Mouse (Mus musculus): ENCODE measurements around the gene Rnf111. TPM values are rescaled to one million over a fixed set of nuclear protein-coding genes. Genes with fewer than 3 reads are reported as not detected.

The Rnf111 gene
- total and polyA plus RNA-seq, 3 experiments: 10.4 to 17.6 (median 11.8) TPM

GRCm38 (mm10) chr9:70502284-70503014 lies 1.1 kb downstream of the Rnf111 start:
- peak overlapping the region; percentile 64 to 99 (median 96) for H3K4me3 ChIP-seq (replicated peaks in 1 of 3; ENCODE audit: low read depth in 2 of 3, low read length in 2 of 3, poor library complexity in 1 of 3)
- no peaks in the 10 kb centered on the region for H3K9me3 ChIP-seq (replicated peaks; ENCODE audit: low read length)
- H3K9ac ChIP-seq (ENCODE audit: insufficient read depth, low read depth): peak overlapping the region; percentile 94
- TF ChIP-seq RCOR1 (conservative IDR thresholded peaks at IDR 0.05; ENCODE audit: low read depth, low read length) (no peak), JUN (IDR thresholded peaks at IDR 0.05; ENCODE audit: insufficient read depth, low read depth, low read length) (no peak), BHLHE40 (IDR thresholded peaks at IDR 0.05; ENCODE audit: low read depth, low read length) (peak; percentile 52; the same call in 1 of the 2 replicates)
- DNase-seq (ENCODE audit: extremely low read depth): peak; percentile 21
- dilution Hi-C loops (cut with MboI; ENCODE audit: extremely low pct_ligation_motif_present, extremely low pct_unique_long_range_greater_than_20kb, low sequenced_read_pairs) (no loop called here), in situ Hi-C loops (cut with MboI; ENCODE audit: low pct_ligation_motif_present, low pct_unique_long_range_greater_than_20kb, low sequenced_read_pairs) (loop anchor here (10.0 to 25.0 kb wide), 2 partner anchors 88 to 315 kb away; no protein-coding TSS in a partner anchor)
- peaks cover 6 to 24% of the 10 kb centered on the region in 2 experiments for H3K36me3 ChIP-seq (replicated peaks in 1 of 2; ENCODE audit: control insufficient read depth in 1 of 2, insufficient read depth in 1 of 2, low read length in 1 of 2)
- H3K79me2 ChIP-seq (replicated peaks; ENCODE audit: control insufficient read depth, extremely low read depth, insufficient read depth, poor library complexity, severe bottlenecking): peaks cover 49% of the 10 kb centered on the region
- peak overlapping the region; percentile 35; the same call in 1 of the 2 replicates for H3K27ac ChIP-seq (ENCODE audit: insufficient read depth, low read depth)
- H3K27me3 ChIP-seq (replicated peaks): no peaks in the 10 kb centered on the region
- H3K4me1 ChIP-seq (ENCODE audit: control insufficient read depth in 1 of 2, insufficient read depth in 2 of 2): peaks cover 0 to 43% of the 10 kb centered on the region in 2 experiments; a peak in 3 of 4 replicates
- H3K4me2 ChIP-seq (ENCODE audit: insufficient read depth, low read depth, poor library complexity, severe bottlenecking): peak overlapping the region; percentile 99

- Histone ChIP-seq H3K36me3 (replicated peaks in 1 of 2; ENCODE audit: control insufficient read depth in 1 of 2, insufficient read depth in 1 of 2, low read length in 1 of 2) (peaks cover 14 to 57% of the 10 kb centered on the region in 2 experiments), H3K4me2 (ENCODE audit: insufficient read depth, low read depth, poor library complexity, severe bottlenecking) (no peak overlapping the region), H3K79me2 (replicated peaks; ENCODE audit: control insufficient read depth, extremely low read depth, insufficient read depth, poor library complexity, severe bottlenecking) (peaks cover 67% of the 10 kb centered on the region), H3K9me3 (replicated peaks; ENCODE audit: low read length) (no peaks in the 10 kb centered on the region), H3K4me3 (replicated peaks in 1 of 3; ENCODE audit: low read depth in 2 of 3, low read length in 2 of 3, poor library complexity in 1 of 3) (no peak overlapping the region), H3K27ac (ENCODE audit: insufficient read depth, low read depth) (no peak overlapping the region), H3K9ac (ENCODE audit: insufficient read depth, low read depth) (no peak overlapping the region), H3K4me1 (ENCODE audit: control insufficient read depth in 1 of 2, insufficient read depth in 2 of 2) (peaks cover 0 to 32% of the 10 kb centered on the region in 2 experiments; a peak in 2 of 4 replicates), H3K27me3 (replicated peaks) (no peaks in the 10 kb centered on the region)
- dilution Hi-C loops (cut with MboI; ENCODE audit: extremely low pct_ligation_motif_present, extremely low pct_unique_long_range_greater_than_20kb, low sequenced_read_pairs) (no loop called here), in situ Hi-C loops (cut with MboI; ENCODE audit: low pct_ligation_motif_present, low pct_unique_long_range_greater_than_20kb, low sequenced_read_pairs) (no loop called here)
- no peak for DNase-seq (ENCODE audit: extremely low read depth)
- TF ChIP-seq SIN3A (IDR thresholded peaks at IDR 0.05; ENCODE audit: low read length) (no peak), EP300 (IDR thresholded peaks at IDR 0.05; ENCODE audit: low read length) (no peak), HCFC1 (IDR thresholded peaks at IDR 0.05; ENCODE audit: low read depth, low read length) (no peak), POLR2A (IDR thresholded peaks at IDR 0.05; ENCODE audit: low read depth, low read length) (no peak), JUND (conservative IDR thresholded peaks at IDR 0.05; ENCODE audit: low read depth, low read length) (no peak), POLR2AphosphoS2 (IDR thresholded peaks at IDR 0.05; ENCODE audit: low read depth, low read length) (no peak), GABPA (IDR thresholded peaks at IDR 0.05; ENCODE audit: insufficient replicate concordance, low read depth, low read length) (no peak), MAX (IDR thresholded peaks at IDR 0.05; ENCODE audit: low read length) (no peak), ZMIZ1 (IDR thresholded peaks at IDR 0.05; ENCODE audit: low read depth, low read length) (no peak), ZKSCAN1 (IDR thresholded peaks at IDR 0.05; ENCODE audit: borderline replicate concordance, low read depth, low read length) (no peak), USF2 (conservative IDR thresholded peaks at IDR 0.05; ENCODE audit: low read depth, low read length) (no peak), ZC3H11A (IDR thresholded peaks at IDR 0.05; ENCODE audit: low read depth, low read length) (no peak), MAFK (IDR thresholded peaks at IDR 0.05; ENCODE audit: insufficient replicate concordance, low read length) (no peak), SMC3 (IDR thresholded peaks at IDR 0.05; ENCODE audit: low read depth, low read length) (no peak), ZNF384 (IDR thresholded peaks at IDR 0.05; ENCODE audit: low read depth, low read length) (no peak), KAT2A (IDR thresholded peaks at IDR 0.05; ENCODE audit: insufficient replicate concordance, low read length) (no peak)
These were observed 6.5 kb downstream of the Rnf111 start for GRCm38 (mm10) chr9:70496990-70497389.
